Mouse (Mus musculus): ENCODE results near the gene Agk.

Agk gene

DNA sequence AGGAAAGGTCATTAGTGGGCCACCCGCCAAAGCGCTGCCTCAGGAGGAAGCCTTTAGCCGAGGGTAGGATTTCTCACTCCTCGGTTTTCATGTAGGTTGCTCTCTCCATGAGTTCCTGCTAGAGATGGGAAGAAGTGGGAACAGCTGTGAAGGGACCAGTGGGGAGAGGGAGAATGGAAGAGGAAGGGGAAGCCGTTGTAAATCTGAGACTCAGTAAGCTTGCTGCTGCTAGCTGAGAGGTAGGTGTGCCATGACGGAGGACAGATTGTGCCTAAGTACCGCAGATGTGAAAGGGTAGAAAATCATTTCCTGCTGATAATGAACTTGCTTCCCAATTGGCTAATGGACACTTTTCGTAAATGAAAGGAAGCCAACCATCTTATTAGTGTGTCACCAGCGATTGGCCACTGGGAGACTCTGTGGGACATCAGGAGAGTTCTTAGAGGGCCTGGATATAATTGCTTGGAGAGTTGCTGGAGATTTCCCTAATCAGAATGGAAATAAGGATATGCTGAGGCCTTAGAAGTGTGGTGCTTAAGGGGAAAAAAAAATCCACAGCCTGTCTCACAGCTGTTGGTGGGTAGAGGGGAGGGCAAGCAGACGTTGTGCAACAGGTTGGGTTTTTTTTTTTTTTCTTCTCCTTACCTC is 118.4 kb downstream of the Agk start:
- no peak for DNase-seq (ENCODE audit: low spot score)

All from embryo, embryonic 10 days (tissue).